Mouse (Mus musculus) adrenal gland, adult 18-20 months (tissue): ENCODE measurements around the gene Olfr820. TPM values are rescaled to one million over a fixed set of nuclear protein-coding genes. Genes with fewer than 3 reads are reported as not detected.
"Not testable (repeated sequence)": the region's sequence is repeated elsewhere in the genome, so short reads cannot be mapped to it uniquely, and the experiment has no call there.

Source experiments
- DNase-seq, 2 experiments: peaks; one replicate each; pipeline ENCODE4 v3.0.0; 2021 to 2022; ENCODE audit warnings: low spot score in 2 of 2
- long read RNA-seq, 2 experiments: library from polyadenylated mRNA; stranded (forward); transcript quantifications; one replicate each; pipeline ENCODE4 v2.0.0; 2021
- total RNA-seq, 2 experiments: library from RNA; stranded (reverse); gene quantifications; 1 replicate in 1 of 2; 2 replicates in 1 of 2; pipeline ENCODE4 v1.2.3; 2021

The Olfr820 gene
- total RNA-seq: not detected
- long read RNA-seq, experiment 1: 0 reads
- long read RNA-seq, experiment 2: 0 reads

- no peak for DNase-seq
Observed at GRCm38 (mm10) chr10:130012321-130012720, at the start of gene Olfr820. Gene Olfr820, plus strand, starts transcription at chr10:130012621.

GRCm38 (mm10) chr10:129966232-129966631 is 46.2 kb upstream of the Olfr820 start:
- not testable (repeated sequence) for DNase-seq

DNA sequence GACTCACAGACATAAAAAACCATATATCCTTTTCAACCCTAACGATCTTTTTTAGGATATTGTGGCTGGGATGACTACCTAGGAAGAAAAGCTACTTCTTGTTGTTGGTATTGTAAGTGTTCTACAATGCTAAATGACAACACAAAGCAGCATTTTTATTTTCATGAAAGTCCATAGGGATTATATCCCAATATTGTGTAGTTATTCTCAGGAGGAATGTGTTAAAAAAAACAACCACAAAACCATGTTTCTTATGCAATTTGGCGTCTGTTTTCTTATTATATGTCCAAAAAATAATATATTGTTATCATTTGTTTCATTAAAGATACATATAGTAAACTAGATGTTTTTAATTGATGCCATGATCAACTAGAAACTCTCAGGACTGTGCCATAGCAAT is 45.3 kb upstream of the Olfr820 start, which contains the start of gene Olfr819:
Olfr819 (minus strand) TSS at position 101 of the 400 bp plus-strand sequence.
- DNase-seq: not testable (repeated sequence)

- not testable (repeated sequence) for DNase-seq
Observed at GRCm38 (mm10) chr10:129972994-129973393, 39.4 kb upstream of the Olfr820 start.

GRCm38 (mm10) chr10:129976040-129976439 is 36.4 kb upstream of the Olfr820 start, which contains the start of gene Olfr247:
Gene Olfr247, minus strand, starts transcription at chr10:129976140.
- DNase-seq: not testable (repeated sequence)

DNA sequence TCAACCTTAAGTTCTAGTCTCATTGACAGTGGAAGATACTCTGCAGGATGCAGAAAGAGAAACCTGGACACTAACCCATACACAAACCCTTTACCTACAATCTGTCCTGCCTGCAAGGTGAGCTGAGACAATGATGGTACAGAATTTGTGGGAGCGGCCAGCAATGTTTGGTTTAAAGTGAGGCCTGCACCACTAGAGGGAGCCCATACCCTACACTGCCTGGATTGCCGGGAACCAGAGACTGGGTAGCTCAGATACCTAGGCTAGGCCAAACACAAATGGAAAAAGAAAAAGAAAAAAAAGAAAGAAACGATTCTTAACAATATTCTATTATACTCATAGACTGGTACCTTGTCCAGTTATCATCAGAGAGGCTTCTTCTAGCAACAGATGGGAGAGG is 30.6 kb upstream of the Olfr820 start:
- not testable (repeated sequence) for DNase-seq

- not testable (repeated sequence) for DNase-seq
Observed at GRCm38 (mm10) chr10:129984962-129985361, 27.5 kb upstream of the Olfr820 start, which contains the start of gene Gm10310. Gene Gm10310, minus strand, starts transcription at chr10:129985062.

DNA sequence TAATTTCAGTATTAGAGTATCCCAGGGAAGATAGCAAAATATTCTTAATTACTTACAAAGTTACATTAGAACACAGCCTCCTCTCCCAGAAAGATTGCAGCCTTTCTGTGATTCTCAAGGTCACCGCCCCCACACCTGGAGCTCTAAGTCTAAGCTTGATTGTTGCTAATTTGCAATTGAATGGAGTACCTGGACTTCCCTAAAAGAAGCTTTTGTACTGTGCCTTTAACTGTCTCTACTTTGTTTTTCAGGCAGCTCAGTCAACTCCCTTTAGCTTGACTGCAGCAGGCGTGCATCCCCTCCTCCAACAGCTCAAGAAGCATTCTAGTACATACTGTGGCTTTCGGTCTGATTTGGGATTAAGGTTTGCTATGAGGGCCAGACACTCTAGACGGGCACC is 8.3 kb upstream of the Olfr820 start:
- not testable (repeated sequence) for DNase-seq

- not testable (repeated sequence) for DNase-seq
Observed at GRCm38 (mm10) chr10:130005366-130005765, 7.1 kb upstream of the Olfr820 start.

DNA sequence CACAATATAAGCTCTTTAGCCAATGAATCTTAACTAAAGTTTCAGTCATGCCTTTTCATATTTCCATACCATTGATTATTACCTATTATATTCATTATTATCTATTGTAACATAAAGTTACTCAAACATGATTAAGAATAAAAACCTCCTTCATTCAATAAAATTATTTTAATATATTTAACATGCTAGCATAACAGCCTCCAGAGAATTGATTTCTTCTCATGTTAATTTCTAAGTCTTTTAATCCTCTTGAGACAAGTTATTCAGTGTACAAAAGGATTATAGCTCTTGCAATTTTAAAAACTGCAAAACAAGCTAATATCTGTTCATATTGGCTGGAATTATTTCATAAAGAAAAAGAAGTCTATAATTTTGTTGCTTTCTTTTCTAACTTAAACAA is 17.6 kb downstream of the Olfr820 start, which contains the start of gene Olfr821:
Olfr821 (plus strand) TSS at position 301 of the 400 bp plus-strand sequence.
- no peak for DNase-seq

DNA sequence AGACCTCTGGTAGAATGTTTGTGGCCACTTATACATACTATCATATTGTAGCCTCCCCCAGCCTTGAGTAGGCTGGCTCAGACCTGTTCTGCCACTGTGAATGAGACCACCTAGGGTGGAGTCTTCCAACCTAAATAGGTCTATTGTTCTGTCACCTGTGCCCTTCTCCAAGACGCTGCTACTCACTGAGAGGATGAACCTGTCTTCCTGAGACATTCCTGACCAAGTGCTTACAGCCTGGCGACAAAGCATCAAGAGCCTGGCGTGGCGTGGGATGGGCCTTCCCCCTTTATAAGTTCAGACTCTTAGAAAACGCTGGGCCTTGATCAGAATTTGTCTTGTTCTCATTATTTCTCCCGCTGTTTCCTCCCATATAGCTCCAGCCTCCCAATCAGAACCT is 24.7 kb downstream of the Olfr820 start:
- DNase-seq: no peak

Other genes with a start within 250 kb of the Olfr820 start
- gene Olfr808, start 247.1 kb upstream of the Olfr820 start, total RNA-seq: not detected
- not detected for gene Olfr809, start 238.0 kb upstream of the Olfr820 start, total RNA-seq
- gene Olfr810, start 217.7 kb upstream of the Olfr820 start, total RNA-seq: not detected
- gene Olfr811, start 208.2 kb upstream of the Olfr820 start, total RNA-seq: not detected
- gene Olfr812, start 166.5 kb upstream of the Olfr820 start, total RNA-seq: not detected
- gene Olfr813, start 157.3 kb upstream of the Olfr820 start, total RNA-seq: not detected
- not detected for gene Olfr814, start 132.8 kb upstream of the Olfr820 start, total RNA-seq
- not detected for gene Olfr815, start 106.8 kb upstream of the Olfr820 start, total RNA-seq
- gene Olfr816, start 97.0 kb upstream of the Olfr820 start, total RNA-seq: not detected
- gene Olfr818, start 63.5 kb upstream of the Olfr820 start, total RNA-seq: not detected
- not detected for gene Olfr819, start 45.4 kb upstream of the Olfr820 start, total RNA-seq
- not detected for gene Olfr247, start 36.5 kb upstream of the Olfr820 start, total RNA-seq
- gene Gm10310, start 27.6 kb upstream of the Olfr820 start, total RNA-seq: not detected
- gene Olfr821, start 17.7 kb downstream of the Olfr820 start, total RNA-seq: not detected
- not detected for gene Olfr822, start 58.6 kb downstream of the Olfr820 start, total RNA-seq
- gene Olfr823, start 102.8 kb downstream of the Olfr820 start, total RNA-seq: not detected
- not detected for gene Olfr824, start 117.4 kb downstream of the Olfr820 start, total RNA-seq
- gene Olfr825, start 154.1 kb downstream of the Olfr820 start, total RNA-seq: not detected
- not detected for gene Olfr826, start 171.6 kb downstream of the Olfr820 start, total RNA-seq
- not detected for gene Olfr827, start 201.8 kb downstream of the Olfr820 start, total RNA-seq